Mouse (Mus musculus) embryo, embryonic 10 days (tissue): ENCODE results near the gene P2rx7.

ENCODE experiments used
- DNase-seq: peaks from one replicate; pipeline ENCODE4 v3.0.0-alpha.2; 2015; ENCODE audit warnings: low spot score

Gene P2rx7

GRCm38 (mm10) chr5:122693431-122694207 lies 49.9 kb downstream of the P2rx7 start:
- peak; percentile 87 for DNase-seq

DNA sequence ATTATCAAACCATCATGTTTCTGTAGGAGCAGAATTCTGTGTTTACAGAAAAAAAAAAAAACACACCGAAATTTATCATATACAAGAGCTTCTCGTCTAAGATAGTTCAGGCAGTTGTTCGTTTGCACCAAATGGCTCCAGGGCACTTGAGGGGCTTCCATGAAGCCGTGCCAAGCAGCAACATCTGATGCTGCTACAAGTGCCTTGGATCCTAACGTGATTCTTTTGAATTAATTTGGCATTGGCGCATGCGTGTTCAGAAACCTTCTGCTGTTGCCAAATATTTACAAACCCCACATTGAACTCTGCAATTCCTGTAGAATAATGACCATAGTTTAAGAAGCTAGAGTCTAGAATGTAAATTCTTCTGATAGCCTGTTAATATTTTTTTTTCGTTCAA lies 51.8 kb downstream of the P2rx7 start:
- no peak for DNase-seq

GRCm38 (mm10) chr5:122698041-122698700 lies 54.5 kb downstream of the P2rx7 start:
- no peak for DNase-seq

DNA sequence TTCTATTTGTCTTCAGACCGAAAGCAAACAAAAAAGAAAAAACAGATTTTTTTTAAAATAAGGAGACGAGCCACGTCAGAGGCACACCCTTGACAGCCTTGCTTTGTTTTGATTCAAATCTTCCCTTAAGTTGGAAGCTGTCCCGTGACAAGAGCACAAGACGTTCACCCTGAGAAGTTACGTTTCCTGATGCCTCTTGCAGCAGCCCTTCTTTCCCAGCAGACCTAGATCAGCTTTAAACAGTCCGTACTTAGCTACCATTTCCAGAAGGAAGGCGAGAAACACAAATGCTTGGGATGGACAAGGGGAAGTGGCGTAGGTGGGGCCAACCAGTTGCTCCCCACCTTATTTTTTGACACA lies 55.0 kb downstream of the P2rx7 start:
- no peak for DNase-seq

DNA sequence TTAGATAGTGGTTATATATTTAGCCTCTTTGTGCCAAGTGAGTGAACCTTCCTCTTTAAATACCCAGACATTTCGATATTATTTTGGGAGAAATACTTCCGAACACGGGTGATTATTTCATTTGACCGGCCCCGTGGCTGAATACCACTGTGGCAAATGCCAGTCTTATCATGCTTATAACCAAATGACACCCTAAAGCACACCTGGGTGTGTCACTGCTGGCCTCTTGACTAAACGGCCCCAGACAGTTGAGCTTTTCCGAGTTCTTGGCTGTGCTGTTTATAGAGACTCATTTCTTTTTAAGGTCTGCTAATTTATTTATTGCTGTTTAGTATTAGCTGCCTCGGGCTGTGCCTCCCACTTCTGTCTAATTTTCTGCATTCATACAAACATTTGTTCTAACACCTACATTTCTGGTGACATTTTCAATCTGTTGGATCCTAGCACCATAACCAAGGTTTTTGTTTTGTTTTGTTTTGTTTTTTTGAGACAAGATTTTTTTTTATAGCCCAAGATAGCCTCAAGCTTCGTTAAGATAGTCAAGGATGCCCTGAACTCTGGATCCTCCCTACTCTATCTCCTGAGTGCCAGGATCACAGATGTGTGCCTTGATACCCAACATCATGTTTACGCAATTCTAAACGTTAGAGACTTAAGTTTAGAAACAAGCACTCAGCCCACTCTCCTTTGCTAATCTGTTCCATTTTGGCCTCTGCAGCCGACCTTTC lies 56.6 kb downstream of the P2rx7 start:
- no peak for DNase-seq

DNA sequence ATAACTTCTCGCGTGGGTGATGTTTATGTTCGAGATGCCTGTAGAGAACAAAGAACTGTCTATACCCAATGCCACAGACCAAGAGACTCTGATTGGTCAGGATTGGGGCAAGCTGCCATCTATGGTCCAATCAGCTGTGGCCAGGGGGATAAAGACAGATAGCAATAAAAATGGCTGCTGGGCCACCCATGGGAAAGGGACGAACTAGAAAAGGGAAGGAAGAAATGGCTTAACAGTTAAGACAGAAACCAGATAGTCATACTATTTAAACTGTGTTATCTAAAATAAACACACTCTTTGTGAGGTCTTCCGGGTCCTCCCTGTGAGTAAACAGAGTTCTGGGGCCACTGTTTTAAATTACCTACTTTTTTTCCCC lies 57.1 kb downstream of the P2rx7 start:
- no peak for DNase-seq

GRCm38 (mm10) chr5:122702156-122702555 lies 58.4 kb downstream of the P2rx7 start:
- DNase-seq = no peak

DNA sequence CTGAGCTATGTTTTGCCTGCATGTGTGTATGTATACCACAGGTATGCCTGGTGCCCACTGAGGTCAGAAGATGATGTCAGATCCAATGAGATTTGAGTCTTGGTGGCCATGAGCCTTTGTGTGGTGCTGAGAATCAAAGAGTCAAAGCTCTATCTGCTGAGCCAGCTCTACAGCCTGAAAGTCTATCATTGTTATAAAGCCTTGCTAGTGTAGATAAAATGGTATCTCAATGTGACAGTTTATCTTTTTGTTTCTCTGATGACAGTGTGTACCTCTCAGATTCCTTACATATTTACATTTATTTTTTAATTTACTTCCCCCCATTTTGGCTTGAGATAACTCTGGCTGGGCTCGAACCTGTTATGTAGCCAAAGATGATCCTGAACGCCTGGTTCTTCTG lies 59.9 kb downstream of the P2rx7 start:
- no peak for DNase-seq

GRCm38 (mm10) chr5:122704571-122704970 lies 60.9 kb downstream of the P2rx7 start:
- DNase-seq = no peak

GRCm38 (mm10) chr5:122705174-122705573 lies 61.5 kb downstream of the P2rx7 start:
- no peak for DNase-seq

DNA sequence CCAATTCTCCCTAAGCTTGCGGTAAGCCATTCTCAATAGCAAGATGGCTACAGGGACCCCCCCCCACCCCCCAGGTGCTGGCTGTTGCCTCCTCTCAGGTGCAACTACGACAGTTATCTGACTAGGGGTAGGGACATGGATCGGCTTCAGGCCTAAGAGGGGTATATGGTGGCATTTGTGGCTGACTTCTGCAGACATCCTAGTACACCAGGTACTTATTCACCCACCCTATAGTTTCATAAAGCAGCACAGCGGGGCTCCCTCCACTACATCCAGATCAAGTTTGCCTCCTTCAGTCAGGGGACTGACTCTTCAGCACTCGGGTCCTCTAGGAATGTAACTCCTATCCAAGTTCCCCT lies 63.2 kb downstream of the P2rx7 start:
- no peak for DNase-seq

DNA sequence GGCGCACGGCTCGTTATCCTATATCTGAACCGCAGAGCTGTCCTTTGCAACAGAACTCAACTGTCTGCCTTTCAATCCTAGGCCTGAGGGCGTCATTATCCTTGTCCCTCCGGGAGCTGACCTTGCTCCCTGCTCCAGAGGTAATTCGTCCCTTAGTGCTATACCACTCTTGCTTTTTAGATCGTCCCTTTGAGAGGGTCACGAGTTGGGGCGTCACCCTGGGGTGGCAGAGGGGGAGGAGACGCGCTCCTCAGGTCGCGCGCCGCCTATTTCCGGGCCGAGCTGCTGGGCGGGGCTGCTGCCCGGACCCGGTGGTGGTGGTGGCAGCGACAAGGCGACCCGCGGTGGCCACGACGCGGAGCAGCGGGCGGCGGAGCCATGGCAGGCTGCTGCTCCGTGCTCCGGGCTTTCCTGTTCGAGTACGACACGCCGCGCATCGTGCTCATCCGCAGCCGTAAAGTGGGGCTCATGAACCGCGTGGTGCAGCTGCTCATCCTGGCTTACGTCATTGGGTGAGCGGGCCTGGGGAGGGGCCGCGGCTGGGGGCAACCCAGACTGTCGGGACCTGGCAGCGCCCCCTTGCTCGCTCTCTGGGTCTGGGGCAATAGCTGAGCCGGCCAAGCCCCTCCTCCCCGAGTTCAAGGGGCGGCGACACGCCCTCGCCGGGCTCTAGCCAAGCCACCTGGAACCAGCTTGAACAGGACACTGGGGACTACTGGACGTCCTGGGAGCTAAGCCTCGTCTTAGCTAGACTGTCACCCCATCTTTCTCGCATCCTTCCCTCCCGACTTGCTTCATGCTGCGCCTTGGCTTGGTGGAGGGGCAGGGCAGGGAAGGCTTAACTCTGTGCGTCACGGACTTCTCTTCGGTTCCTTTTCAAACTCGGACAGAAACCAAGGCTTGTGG lies 63.8 kb downstream of the P2rx7 start, which contains the start of gene P2rx4:
TSS of gene P2rx4 (plus strand) at position 269 of the 906 bp plus-strand sequence.
- DNase-seq = peak; percentile 79

DNA sequence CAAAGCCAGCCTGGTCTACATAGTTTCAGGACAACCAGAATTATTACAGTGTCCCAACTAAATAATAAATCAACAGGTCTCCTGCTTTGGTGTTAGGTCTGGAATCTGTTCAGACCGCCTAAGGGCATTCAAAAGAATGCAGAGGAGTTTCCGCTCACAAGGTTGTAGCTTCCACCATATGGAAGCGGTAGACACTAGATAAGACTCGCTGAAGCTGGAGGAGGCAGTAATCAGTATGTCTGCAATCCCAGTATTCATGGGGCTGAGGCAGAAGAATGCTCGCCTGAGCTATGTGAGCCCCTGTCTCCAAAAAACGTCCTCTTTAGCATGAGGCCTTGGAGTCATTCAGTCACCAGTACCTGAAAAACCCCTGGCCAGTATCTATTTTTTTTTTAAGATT lies 65.1 kb downstream of the P2rx7 start:
- DNase-seq = peak; percentile 13

DNA sequence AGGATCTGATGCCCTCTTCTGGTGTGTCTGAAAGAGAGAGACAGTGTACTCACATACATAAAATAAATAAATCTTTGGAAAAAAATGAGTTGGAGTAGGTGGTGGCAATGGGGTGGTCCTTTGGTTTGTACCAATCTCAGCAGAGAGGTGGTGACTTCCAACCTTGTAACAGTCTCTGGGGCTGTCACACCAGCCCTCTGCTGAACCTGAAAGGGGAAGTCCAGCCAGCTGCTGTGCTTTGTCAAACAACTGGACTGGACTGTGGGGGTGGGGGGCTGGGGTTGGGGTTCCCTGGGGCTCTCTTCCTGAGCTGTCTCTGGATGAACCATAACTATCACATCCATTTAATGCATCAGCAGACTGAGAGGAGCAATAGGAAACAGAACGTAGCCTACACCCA lies 72.0 kb downstream of the P2rx7 start:
- DNase-seq = no peak

DNA sequence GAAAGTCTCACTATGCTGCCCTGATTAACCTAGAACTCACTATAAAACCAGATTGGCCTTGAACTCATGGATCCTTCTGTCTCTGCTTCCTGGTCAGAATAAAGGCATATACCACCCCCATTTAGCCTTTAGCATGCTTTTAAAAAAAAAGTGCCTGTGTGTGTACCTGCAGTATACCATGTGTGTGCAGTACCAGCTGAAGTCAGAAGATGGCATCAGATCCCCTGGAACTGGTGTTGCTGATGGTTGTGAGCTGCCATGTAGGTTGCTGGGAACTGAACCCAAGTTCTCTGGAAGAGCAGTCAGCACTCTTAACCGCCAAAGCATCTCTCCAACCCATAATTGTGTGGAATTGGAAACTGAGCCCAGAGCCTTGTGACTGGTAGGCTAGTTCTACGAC lies 73.1 kb downstream of the P2rx7 start:
- no peak for DNase-seq

GRCm38 (mm10) chr5:122718400-122718799 lies 74.7 kb downstream of the P2rx7 start:
- DNase-seq = no peak

GRCm38 (mm10) chr5:122719168-122719567 lies 75.5 kb downstream of the P2rx7 start:
- DNase-seq = no peak

GRCm38 (mm10) chr5:122725453-122725852 lies 81.7 kb downstream of the P2rx7 start:
- DNase-seq = no peak

DNA sequence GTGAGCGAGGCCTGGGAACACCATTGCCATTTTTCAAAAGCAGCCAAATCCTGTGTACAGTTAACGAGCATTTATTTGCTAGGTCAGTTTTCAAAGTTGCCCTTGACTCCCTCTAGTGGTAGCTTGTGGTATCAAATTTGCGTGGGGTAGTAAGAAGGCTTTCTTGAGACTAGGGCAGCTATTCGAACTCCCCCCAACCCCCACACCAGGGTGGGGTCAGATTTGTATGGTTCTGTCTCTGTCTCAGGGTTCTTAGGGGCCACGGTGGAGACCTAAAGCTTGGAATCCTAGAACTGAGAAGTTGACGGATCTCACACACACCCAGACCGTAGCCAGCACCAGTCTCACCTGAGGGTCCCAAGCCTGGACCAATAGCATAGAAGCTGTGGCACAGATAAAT lies 82.4 kb downstream of the P2rx7 start:
- DNase-seq = peak; percentile 81

- DNase-seq = no peak
These were observed 82.9 kb downstream of the P2rx7 start for GRCm38 (mm10) chr5:122726595-122726994.

DNA sequence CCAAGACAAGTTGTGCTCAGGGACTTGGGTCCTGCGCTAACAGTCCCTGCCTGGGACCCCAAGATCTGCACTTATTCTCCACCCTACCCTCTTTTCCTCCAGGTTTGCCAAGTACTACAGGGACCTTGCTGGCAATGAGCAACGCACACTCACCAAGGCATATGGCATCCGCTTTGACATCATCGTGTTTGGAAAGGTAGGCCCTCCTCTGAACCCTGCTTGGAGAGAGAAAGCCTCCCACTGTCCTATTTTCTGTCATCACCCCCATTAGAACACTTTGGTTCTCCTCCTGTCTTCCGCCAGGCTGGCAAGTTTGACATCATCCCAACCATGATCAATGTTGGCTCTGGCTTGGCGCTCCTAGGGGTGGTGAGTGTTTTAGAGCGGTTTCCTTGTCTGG lies 83.4 kb downstream of the P2rx7 start:
- DNase-seq = no peak

DNA sequence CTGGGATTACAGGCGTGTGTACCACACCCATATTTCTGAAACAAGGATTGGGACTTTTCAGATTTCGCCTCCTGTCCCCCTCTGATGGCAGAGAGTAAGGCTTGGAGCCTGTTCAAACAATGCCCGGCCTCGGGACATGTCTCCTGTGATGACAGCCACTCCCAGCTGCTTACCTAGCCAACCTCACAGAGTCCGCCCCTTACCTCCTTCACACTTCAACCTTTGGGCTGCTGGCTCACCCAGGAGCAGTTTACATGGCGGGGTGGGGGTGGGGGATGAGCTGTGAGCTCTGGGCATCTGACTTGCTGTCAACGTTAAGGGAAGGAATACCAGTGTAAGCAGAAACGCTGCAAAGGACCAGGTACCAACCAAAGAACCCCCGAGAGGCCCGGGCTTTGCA lies 87.1 kb downstream of the P2rx7 start:
- no peak for DNase-seq
